Mouse (Mus musculus): ENCODE measurements around the gene D17H6S53E.

- no peak for TF ChIP-seq CTCF (IDR thresholded peaks at IDR 0.05; ENCODE audit: insufficient read depth, low read length)
- no peak for TF ChIP-seq POLR2A (IDR thresholded peaks at IDR 0.05; ENCODE audit: borderline replicate concordance, extremely low read depth, low read depth, low read length)
Measured at GRCm38 (mm10) chr17:35133517-35133916, 7.3 kb downstream of the D17H6S53E start.
